Mouse (Mus musculus): ENCODE measurements at regions not wholly inside any gene's neighbourhood (a gene's known extent, or its start where the extent isn't known, plus 50 kb on each side); places are given as distances from the start of the nearest gene placed in this dataset.

DNA sequence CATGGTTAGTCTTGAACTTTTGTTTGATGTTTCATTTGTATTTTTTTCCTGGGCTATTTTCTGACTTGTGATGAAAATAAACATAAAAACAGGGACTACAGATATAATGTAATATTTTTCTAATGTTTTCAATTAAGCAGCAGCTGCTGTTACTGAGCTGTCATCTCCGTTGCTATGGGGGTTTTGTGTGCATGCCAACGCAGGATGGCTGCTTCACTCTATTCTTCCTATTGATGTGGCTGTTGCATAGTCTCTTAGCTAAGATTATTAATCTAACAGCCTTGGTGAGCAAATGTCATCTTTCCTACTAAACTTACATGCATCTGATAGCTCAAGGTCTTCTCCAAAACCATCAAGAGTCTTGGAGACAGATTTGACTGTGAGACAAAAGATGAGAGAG is 384.4 kb upstream of the Arrdc4 start:
- TF ChIP-seq CTCF (IDR thresholded peaks at IDR 0.05; ENCODE audit: borderline replicate concordance, insufficient read depth, low read length) (no peak), POLR2A (IDR thresholded peaks at IDR 0.05; ENCODE audit: low read depth, low read length) (no peak)
